Comparison of ENCODE assay signal across 8 mouse cellular contexts in genomic region chr5:106453181-106453885, GRCm38 (mm10). TPM values are rescaled to one million over a fixed set of nuclear protein-coding genes. Genes with fewer than 3 reads are reported as not detected.
DNase-seq lines count a peak whose midpoint lies in the region; ATAC-seq lines count a peak whose summit lies in the region.

No protein-coding gene starts in this region.

- H3K9ac ChIP-seq in kidney, embryonic 15.5 days = no peak overlapping the region
- peak overlapping the region; percentile 22; the same call in 1 of the 2 replicates for H3K9ac ChIP-seq in hindbrain, embryonic 16.5 days (ENCODE audit: low read depth, low read length)
- 0 out of 2 replicates have a peak overlapping the region, but pooled peaks have one; percentile 38 for H3K9ac ChIP-seq in neural tube, embryonic 13.5 days
- H3K9ac ChIP-seq in liver, embryonic 11.5 days (ENCODE audit: low read depth, low read length) = no peak overlapping the region

- no peak overlapping the region; the same call in 1 of the 2 replicates for H3K4me3 ChIP-seq in kidney, embryonic 15.5 days (replicated peaks)
- H3K4me3 ChIP-seq in hindbrain, embryonic 16.5 days (ENCODE audit: low read length) = peak overlapping the region; percentile 20
- peak overlapping the region; percentile 24 for H3K4me3 ChIP-seq in neural tube, embryonic 13.5 days
- no peak overlapping the region for H3K4me3 ChIP-seq in liver, embryonic 11.5 days (ENCODE audit: low read depth, low read length)

- ATAC-seq in kidney, embryonic 15.5 days (replicated peaks; ENCODE audit: low FRiP score) = peak; percentile 41
- ATAC-seq in common myeloid progenitor, adult 5-6 weeks (replicated peaks; ENCODE audit: low read depth, poor library complexity, severe bottlenecking) = peak; percentile 43; the same call in 1 of the 2 replicates
- ATAC-seq in hindbrain, embryonic 16.5 days = peak; percentile 46
- peak; percentile 33; the same call in 1 of the 2 replicates for ATAC-seq in neural tube, embryonic 13.5 days (ENCODE audit: low read depth)
- ATAC-seq in liver, embryonic 11.5 days (replicated peaks; ENCODE audit: low FRiP score) = no peak

- DNase-seq in kidney, adult 9 months = no peak
- no peak for DNase-seq in right cerebral cortex, postnatal 36 days (ENCODE audit: low spot score in 2 of 2)
- no peak for DNase-seq in liver, embryonic 11.5 days (ENCODE audit: low spot score)
- DNase-seq in spleen, adult 18-20 months = no peak

- no peak overlapping the region for H3K4me2 ChIP-seq in kidney, embryonic 15.5 days
- peak overlapping the region; percentile 38 for H3K4me2 ChIP-seq in hindbrain, embryonic 16.5 days (ENCODE audit: low read length)
- peak overlapping the region; percentile 26; the same call in 1 of the 2 replicates for H3K4me2 ChIP-seq in neural tube, embryonic 13.5 days
- no peak overlapping the region for H3K4me2 ChIP-seq in liver, embryonic 11.5 days

- no peaks in the 10 kb centered on the region for H3K9me3 ChIP-seq in kidney, embryonic 15.5 days (replicated peaks)
- H3K9me3 ChIP-seq in hindbrain, embryonic 16.5 days (ENCODE audit: control insufficient read depth, low read length) = no peaks in the 10 kb centered on the region
- H3K9me3 ChIP-seq in neural tube, embryonic 13.5 days = no peaks in the 10 kb centered on the region
- H3K9me3 ChIP-seq in liver, embryonic 11.5 days (ENCODE audit: control insufficient read depth, low read length) = no peaks in the 10 kb centered on the region

- H3K36me3 ChIP-seq in kidney, embryonic 15.5 days = no peaks in the 10 kb centered on the region
- no peaks in the 10 kb centered on the region for H3K36me3 ChIP-seq in hindbrain, embryonic 16.5 days (ENCODE audit: control insufficient read depth, insufficient read depth, low read length)
- no peaks in the 10 kb centered on the region for H3K36me3 ChIP-seq in neural tube, embryonic 13.5 days
- no peaks in the 10 kb centered on the region for H3K36me3 ChIP-seq in liver, embryonic 11.5 days (ENCODE audit: control insufficient read depth, insufficient read depth, low read length)

- H3K4me1 ChIP-seq in kidney, embryonic 15.5 days = peaks cover 25% of the 10 kb centered on the region
- H3K4me1 ChIP-seq in hindbrain, embryonic 16.5 days (ENCODE audit: control insufficient read depth, insufficient read depth, low read depth, low read length) = peaks cover 9% of the 10 kb centered on the region
- H3K4me1 ChIP-seq in neural tube, embryonic 13.5 days (replicated peaks) = peaks cover 29% of the 10 kb centered on the region
- H3K4me1 ChIP-seq in liver, embryonic 11.5 days (replicated peaks; ENCODE audit: control insufficient read depth, insufficient read depth, low read length) = no peaks in the 10 kb centered on the region; the same call in 1 of the 2 replicates

- no peak overlapping the region for H3K27ac ChIP-seq in kidney, embryonic 15.5 days
- peak overlapping the region; percentile 44; the same call in 1 of the 2 replicates for H3K27ac ChIP-seq in hindbrain, embryonic 16.5 days (ENCODE audit: low read depth, low read length)
- H3K27ac ChIP-seq in neural tube, embryonic 13.5 days (replicated peaks) = 0 out of 2 replicates have a peak overlapping the region, but pooled peaks have one; percentile 28
- H3K27ac ChIP-seq in liver, embryonic 11.5 days (ENCODE audit: low read depth, low read length) = no peak overlapping the region

- H3K27me3 ChIP-seq in kidney, embryonic 15.5 days = peaks cover 94% of the 10 kb centered on the region
- H3K27me3 ChIP-seq in hindbrain, embryonic 16.5 days (replicated peaks; ENCODE audit: control insufficient read depth, insufficient read depth, low read length) = peaks cover 61% of the 10 kb centered on the region
- peaks cover 94% of the 10 kb centered on the region for H3K27me3 ChIP-seq in neural tube, embryonic 13.5 days
- H3K27me3 ChIP-seq in liver, embryonic 11.5 days (replicated peaks; ENCODE audit: control insufficient read depth, insufficient read depth, low read length) = peaks cover 95% of the 10 kb centered on the region

- under 1% methylated on average over 45 of the region's 45 CpGs for WGBS in kidney, embryonic 15.5 days
- WGBS in hindbrain, embryonic 16.5 days = under 1% methylated on average over 37 of the region's 45 CpGs
- WGBS in neural tube, embryonic 13.5 days = under 1% methylated on average over 41 of the region's 45 CpGs
- 1% methylated on average over 44 of the region's 45 CpGs for WGBS in liver, embryonic 11.5 days

RNA-seq across cellular contexts. Expression of gene Barhl2, which starts 4.6 kb away (rescaled TPM):
- polyA plus RNA-seq in kidney, embryonic 15.5 days (2015; fragmentation: Nextera tagmentation; extraction: Ambion mirVana) = not detected in 2 replicates
- not detected in 2 replicates for total RNA-seq in common myeloid progenitor, adult 5-6 weeks (2017)
- polyA plus RNA-seq in hindbrain, embryonic 16.5 days (2015; fragmentation: Nextera tagmentation; extraction: Ambion mirVana) = 1.0 and 1.2 TPM in 2 replicates
- 2.3 and 2.9 TPM in 2 replicates for polyA plus RNA-seq in neural tube, embryonic 13.5 days (2015; fragmentation: Nextera tagmentation; extraction: Ambion mirVana)
- not detected in 2 replicates for polyA plus RNA-seq in liver, embryonic 11.5 days (2014; fragmentation: Nextera tagmentation; extraction: Ambion mirVana)

Comparison
In these comparisons a context has a peak if more than half of its experiments do, and no peak if none do; other contexts are left out.
1. H3K27ac ChIP-seq: peak in hindbrain, embryonic 16.5 days (single experiment) and neural tube, embryonic 13.5 days (single experiment); none in kidney, embryonic 15.5 days (single experiment) and liver, embryonic 11.5 days (single experiment).
2. H3K4me2 ChIP-seq: peak in hindbrain, embryonic 16.5 days (single experiment) and neural tube, embryonic 13.5 days (single experiment); none in kidney, embryonic 15.5 days (single experiment) and liver, embryonic 11.5 days (single experiment).
3. H3K4me3 ChIP-seq: peak in hindbrain, embryonic 16.5 days (single experiment) and neural tube, embryonic 13.5 days (single experiment); none in kidney, embryonic 15.5 days (single experiment) and liver, embryonic 11.5 days (single experiment).
4. H3K9ac ChIP-seq: peak in hindbrain, embryonic 16.5 days (single experiment) and neural tube, embryonic 13.5 days (single experiment); none in kidney, embryonic 15.5 days (single experiment) and liver, embryonic 11.5 days (single experiment).